Comparison of ENCODE assay signal across 16 mouse cellular contexts in the genomic region with DNA sequence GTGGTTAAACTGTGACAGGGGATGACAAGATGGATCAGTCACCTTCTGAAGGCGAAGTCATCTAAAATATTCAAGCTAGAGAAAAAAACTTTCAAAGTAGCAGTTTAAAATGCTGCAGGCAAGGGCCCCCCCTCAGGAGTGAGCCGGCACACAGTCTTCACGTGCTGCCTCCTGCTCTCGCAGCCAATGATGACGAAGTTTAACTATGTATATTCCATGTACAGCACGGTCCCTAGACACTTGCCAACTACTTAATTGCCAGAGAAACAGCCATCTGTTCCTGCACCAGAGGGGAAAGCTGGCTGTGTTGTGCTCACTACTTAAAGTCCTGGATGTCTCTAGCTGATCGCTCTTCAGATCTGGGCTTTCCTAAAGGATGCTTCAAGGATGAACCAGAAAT. TPM values are rescaled to one million over a fixed set of nuclear protein-coding genes. Genes with fewer than 3 reads are reported as not detected.
A peak's percentile ranks its signal among the peaks of the same experiment; 100 is the strongest.
DNase-seq lines count a peak whose midpoint lies in the region; ATAC-seq and TF ChIP-seq lines count a peak whose summit lies in the region.
"Had no signal": no experiment of that assay in that cellular context is flagged by ENCODE, and none has a peak within 500 bp of the region (broad histone marks: within the 10 kb centered on the region; RNA-seq: fewer than 3 reads in every experiment).

No protein-coding gene starts in this region.

- WGBS in forebrain, embryonic 15.5 days: 45% methylated on average over 7 of the region's 7 CpGs
- 86% methylated on average over 7 of the region's 7 CpGs for WGBS in forebrain, embryonic 10.5 days
- 52% methylated on average over 7 of the region's 7 CpGs for WGBS in neural tube, embryonic 13.5 days

- no peaks in the 10 kb centered on the region for H3K9me3 ChIP-seq in forebrain, embryonic 15.5 days
- peaks cover 3% of the 10 kb centered on the region; the same call in 1 of the 2 replicates for H3K9me3 ChIP-seq in forebrain, embryonic 10.5 days
- peaks cover 12% of the 10 kb centered on the region; the same call in 1 of the 2 replicates for H3K9me3 ChIP-seq in neural tube, embryonic 13.5 days
- H3K9me3 ChIP-seq: stomach, embryonic 15.5 days had no signal

- H3K9ac ChIP-seq in forebrain, embryonic 15.5 days (replicated peaks): no peak overlapping the region
- no peak overlapping the region for H3K9ac ChIP-seq in neural tube, embryonic 13.5 days
- H3K9ac ChIP-seq: liver, embryonic 12.5 days; stomach, embryonic 15.5 days had no signal

- H3K27me3 ChIP-seq in forebrain, embryonic 15.5 days: no peaks in the 10 kb centered on the region
- H3K27me3 ChIP-seq in forebrain, embryonic 10.5 days (ENCODE audit: poor library complexity, severe bottlenecking): no peaks in the 10 kb centered on the region
- H3K27me3 ChIP-seq in neural tube, embryonic 13.5 days: no peaks in the 10 kb centered on the region
- H3K27me3 ChIP-seq: stomach, embryonic 15.5 days had no signal

- TF ChIP-seq CTCF in layer of hippocampus, adult 2 months (conservative IDR thresholded peaks at IDR 0.05): no peak

- no peaks in the 10 kb centered on the region for H3K36me3 ChIP-seq in forebrain, embryonic 15.5 days
- H3K36me3 ChIP-seq in forebrain, embryonic 10.5 days (replicated peaks): no peaks in the 10 kb centered on the region
- H3K36me3 ChIP-seq in neural tube, embryonic 13.5 days: peaks cover 7% of the 10 kb centered on the region; the same call in 1 of the 2 replicates
- H3K36me3 ChIP-seq: liver, embryonic 12.5 days; stomach, embryonic 15.5 days had no signal

- DNase-seq in forebrain, embryonic 10.5 days (ENCODE audit: extremely low spot score, low spot score): no peak
- DNase-seq in neural tube, embryonic 10.5 days (ENCODE audit: extremely low spot score, low spot score): no peak
- peak; percentile 49 to 75 for DNase-seq in layer of hippocampus, adult 2 months (ENCODE audit: low spot score in 2 of 2)
- DNase-seq in adrenal gland, postnatal 10 days: no peak
- DNase-seq in yolk sac, embryonic 10.5 days (ENCODE audit: low spot score): no peak
- no peak for DNase-seq in right cerebral cortex, postnatal 4 days
- DNase-seq: kidney, adult 18-20 months; lung, postnatal 14 days; right cerebral cortex, adult 18-20 months had no signal

- H3K27ac ChIP-seq in forebrain, embryonic 15.5 days (replicated peaks): peak overlapping the region; percentile 83
- H3K27ac ChIP-seq in forebrain, embryonic 10.5 days: no peak overlapping the region
- peak overlapping the region; percentile 23; the same call in 1 of the 2 replicates for H3K27ac ChIP-seq in neural tube, embryonic 13.5 days (replicated peaks)
- peak overlapping the region; percentile 53; the same call in 1 of the 2 replicates for H3K27ac ChIP-seq in layer of hippocampus, adult 2 months
- H3K27ac ChIP-seq: liver, embryonic 12.5 days; stomach, embryonic 15.5 days had no signal

- peaks cover 37% of the 10 kb centered on the region for H3K4me1 ChIP-seq in forebrain, embryonic 15.5 days
- H3K4me1 ChIP-seq in forebrain, embryonic 10.5 days: peaks cover 18% of the 10 kb centered on the region
- H3K4me1 ChIP-seq in neural tube, embryonic 13.5 days (replicated peaks): peaks cover 36% of the 10 kb centered on the region
- H3K4me1 ChIP-seq: liver, embryonic 12.5 days; stomach, embryonic 15.5 days had no signal

- H3K4me2 ChIP-seq in forebrain, embryonic 15.5 days (replicated peaks): no peak overlapping the region
- H3K4me2 ChIP-seq in neural tube, embryonic 13.5 days: no peak overlapping the region
- H3K4me2 ChIP-seq: liver, embryonic 12.5 days; stomach, embryonic 15.5 days had no signal

- peak; percentile 82 for ATAC-seq in forebrain, embryonic 15.5 days (replicated peaks)
- no peak for ATAC-seq in neural tube, embryonic 13.5 days (ENCODE audit: low read depth)
- ATAC-seq: liver, embryonic 12.5 days had no signal

- no peak overlapping the region for H3K4me3 ChIP-seq in forebrain, embryonic 15.5 days
- H3K4me3 ChIP-seq in forebrain, embryonic 10.5 days: no peak overlapping the region
- no peak overlapping the region for H3K4me3 ChIP-seq in neural tube, embryonic 13.5 days
- H3K4me3 ChIP-seq in layer of hippocampus, adult 2 months: no peak overlapping the region
- H3K4me3 ChIP-seq: erythroblast, embryonic 14.5 days; liver, embryonic 12.5 days; stomach, embryonic 15.5 days had no signal

RNA-seq across cellular contexts. Expression of gene Pimreg, which starts 26.2 kb away (rescaled TPM):
- 80.9 and 88.0 TPM in 2 replicates for polyA plus RNA-seq in forebrain, embryonic 15.5 days (2015; fragmentation: Nextera tagmentation; extraction: Ambion mirVana)
- polyA plus RNA-seq in forebrain, embryonic 10.5 days (2016; fragmentation: Nextera tagmentation; extraction: Ambion mirVana): 265 and 279 TPM in 2 replicates
- polyA plus RNA-seq in neural tube, embryonic 13.5 days (2015; fragmentation: Nextera tagmentation; extraction: Ambion mirVana): 31.2 and 37.8 TPM in 2 replicates
- under 1 TPM; 0.90 to 0.93 TPM for total RNA-seq in layer of hippocampus, adult 2 months (2021)
- 10 to 100 TPM; 14.1 to 23.8 TPM for total RNA-seq in adrenal gland, postnatal 10 days (2021)

RNA-seq across cellular contexts. Expression of gene Aipl1, which starts 30.7 kb away (rescaled TPM):
- 0.23 and 0.42 TPM in 2 replicates for polyA plus RNA-seq in forebrain, embryonic 15.5 days (2015; fragmentation: Nextera tagmentation; extraction: Ambion mirVana)
- 0.64 and 0.66 TPM in 2 replicates for polyA plus RNA-seq in forebrain, embryonic 10.5 days (2016; fragmentation: Nextera tagmentation; extraction: Ambion mirVana)
- 0.32 and 0.39 TPM in 2 replicates for polyA plus RNA-seq in neural tube, embryonic 13.5 days (2015; fragmentation: Nextera tagmentation; extraction: Ambion mirVana)
- total RNA-seq in layer of hippocampus, adult 2 months (2021): not detected
- total RNA-seq in adrenal gland, postnatal 10 days (2021): under 1 TPM; 0.27 to 0.33 TPM
- total RNA-seq: adrenal gland, adult 18-20 months; layer of hippocampus, postnatal 25 days had no signal

Comparison
In these comparisons a context has a peak if more than half of its experiments do, and no peak if none do; other contexts are left out.
1. DNase-seq: peak in layer of hippocampus, adult 2 months (2 of 2); none in forebrain, embryonic 10.5 days (single experiment), neural tube, embryonic 10.5 days (single experiment), adrenal gland, postnatal 10 days (single experiment), yolk sac, embryonic 10.5 days (single experiment) and right cerebral cortex, postnatal 4 days (single experiment).